Mouse (Mus musculus) retina, postnatal 7 days (tissue): ENCODE measurements around the gene Itga9.
"Not testable (repeated sequence)": the region's sequence is repeated elsewhere in the genome, so short reads cannot be mapped to it uniquely, and the experiment has no call there.

Source experiments
- DNase-seq: peaks from one replicate; pipeline ENCODE4 v3.0.0-alpha.2; 2012; ENCODE audit warnings: low read depth, low spot score

Gene Itga9

DNA sequence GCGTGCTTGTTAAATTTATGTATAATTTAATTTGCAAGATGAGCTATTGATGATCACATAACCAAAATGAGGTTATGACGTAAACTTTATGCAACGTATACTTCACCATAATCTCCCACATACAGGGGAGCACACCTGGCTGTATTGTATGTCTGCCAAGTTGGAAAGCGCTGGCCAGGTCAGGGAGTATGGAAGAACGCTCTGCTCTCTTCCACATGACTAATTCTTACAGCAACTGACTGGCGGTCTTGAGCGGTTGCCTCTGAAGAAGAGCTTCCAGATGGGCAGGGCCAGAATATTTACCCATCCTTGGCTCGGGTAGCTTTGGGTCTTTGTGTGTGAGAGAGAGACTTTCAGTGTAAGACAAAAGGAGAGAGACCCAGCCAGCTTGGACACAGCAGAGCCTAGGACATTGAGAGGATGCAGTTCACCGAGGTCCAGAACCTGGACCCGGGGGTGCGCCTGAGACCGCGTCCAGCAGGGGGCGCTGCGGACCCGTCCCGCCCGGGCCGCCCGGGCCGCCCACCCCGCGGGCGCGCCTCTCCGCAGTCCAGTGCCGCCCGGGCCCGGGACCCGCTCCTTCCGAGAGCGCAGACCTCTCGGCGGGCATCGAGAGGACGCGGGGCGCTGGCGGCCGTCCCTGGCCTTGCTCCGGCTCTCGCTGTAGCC, at the start of gene Itga9:
TSS of gene Itga9 (plus strand) at position 543 of the 669 bp plus-strand sequence.
- DNase-seq = peak; percentile 45

DNA sequence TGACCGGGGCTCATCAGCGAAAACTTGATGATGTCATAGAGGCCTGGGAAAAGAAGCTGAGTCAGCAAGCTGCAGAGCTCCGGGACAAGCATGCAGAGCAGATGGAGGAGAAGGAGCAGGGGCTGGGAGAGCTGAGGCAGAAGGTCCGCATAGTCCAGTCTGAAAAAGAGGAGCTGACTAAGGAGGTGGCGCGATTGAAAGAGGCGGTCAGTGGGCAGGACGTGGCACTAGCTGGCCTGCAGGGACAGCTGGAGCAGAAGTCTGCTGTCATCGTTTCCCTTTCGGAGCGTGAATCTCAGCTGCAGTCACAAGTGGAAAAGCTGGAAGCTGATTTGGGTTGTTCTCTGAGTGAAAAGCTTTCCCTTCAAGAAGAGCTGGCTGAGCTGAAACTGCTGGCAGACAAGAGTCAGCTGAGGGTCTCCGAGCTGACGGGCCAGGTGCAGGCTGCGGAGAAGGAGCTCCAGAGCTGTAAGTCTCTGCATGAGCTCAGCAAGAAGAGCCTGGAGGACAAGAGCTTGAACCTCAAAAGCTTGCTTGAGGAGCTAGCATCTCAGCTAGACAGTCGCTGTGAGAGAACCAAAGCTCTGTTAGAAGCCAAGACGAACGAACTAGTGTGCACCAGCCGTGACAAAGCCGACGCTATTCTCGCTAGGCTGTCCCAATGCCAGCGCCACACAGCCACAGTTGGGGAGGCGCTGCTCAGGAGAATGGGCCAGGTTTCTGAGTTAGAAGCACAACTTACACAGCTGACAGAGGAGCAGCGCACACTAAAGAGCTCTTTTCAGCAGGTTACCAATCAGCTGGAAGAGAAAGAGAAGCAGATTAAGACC, 49.3 kb upstream of the Itga9 start:
- DNase-seq = no peak

DNA sequence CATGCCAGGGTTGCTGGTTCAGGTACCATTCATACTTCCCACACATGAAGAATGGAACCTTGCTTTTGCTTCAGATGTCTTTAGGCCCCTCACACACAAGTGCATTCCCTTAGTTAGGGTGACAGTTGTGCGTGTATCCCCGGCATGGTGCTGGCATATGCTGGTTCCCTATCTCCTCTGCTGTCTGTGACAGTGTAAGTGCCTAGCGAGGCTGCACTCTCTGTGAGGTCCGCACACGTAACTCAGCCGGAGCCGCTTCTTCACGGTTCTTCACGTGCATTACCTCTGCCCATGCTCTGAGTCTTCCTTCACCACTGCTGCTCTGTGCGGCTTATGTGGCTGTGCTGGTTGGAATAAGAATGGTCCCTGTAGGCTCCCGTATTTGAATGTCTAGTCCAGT, 43.1 kb upstream of the Itga9 start:
- no peak for DNase-seq

- no peak for DNase-seq
Observed at GRCm38 (mm10) chr9:118563866-118564265, 42.6 kb upstream of the Itga9 start.

DNA sequence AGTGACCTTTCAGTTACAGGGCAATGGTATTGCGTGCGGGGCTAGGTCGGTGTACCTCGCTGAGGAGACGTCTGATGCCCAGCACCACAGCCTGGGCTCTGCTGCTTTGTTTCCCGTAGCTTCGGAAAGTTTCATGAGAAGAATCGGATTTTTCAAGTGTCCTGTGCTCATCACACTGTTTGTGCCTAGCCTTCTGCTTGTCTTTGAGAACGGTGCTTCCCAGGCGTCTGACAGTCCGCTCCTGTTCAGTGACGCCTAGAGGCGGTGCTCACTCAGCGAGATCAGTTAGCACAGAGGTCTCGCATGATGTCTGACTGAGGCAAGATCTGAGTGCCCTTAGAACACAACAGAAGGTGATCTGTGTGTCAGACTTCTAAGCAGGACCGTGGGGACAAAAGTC, 41.8 kb upstream of the Itga9 start:
- no peak for DNase-seq

GRCm38 (mm10) chr9:118569328-118569727, 37.2 kb upstream of the Itga9 start:
- DNase-seq = no peak

DNA sequence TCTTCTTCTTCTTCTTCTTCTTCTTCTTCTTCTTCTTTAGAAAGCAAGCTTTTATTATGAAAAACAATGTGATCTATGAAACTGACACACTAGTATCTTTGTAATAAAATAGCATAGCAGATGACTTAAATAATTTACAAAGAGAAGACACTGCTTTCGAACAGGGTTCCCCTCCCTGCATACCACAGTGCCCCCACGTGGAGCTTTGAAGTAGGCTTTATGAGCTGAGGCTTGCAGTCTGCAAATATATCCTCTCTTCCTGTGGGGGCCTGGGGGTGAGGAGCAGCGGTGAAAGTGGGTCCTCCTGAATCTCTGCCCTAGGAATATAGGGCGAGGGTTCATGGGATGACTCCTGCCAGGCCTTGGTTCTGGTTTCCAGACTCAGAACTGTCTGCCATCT, 35.6 kb upstream of the Itga9 start:
- no peak for DNase-seq

GRCm38 (mm10) chr9:118571701-118572100, 34.8 kb upstream of the Itga9 start:
- no peak for DNase-seq

- no peak for DNase-seq
Observed at GRCm38 (mm10) chr9:118574911-118575310, 31.6 kb upstream of the Itga9 start.

DNA sequence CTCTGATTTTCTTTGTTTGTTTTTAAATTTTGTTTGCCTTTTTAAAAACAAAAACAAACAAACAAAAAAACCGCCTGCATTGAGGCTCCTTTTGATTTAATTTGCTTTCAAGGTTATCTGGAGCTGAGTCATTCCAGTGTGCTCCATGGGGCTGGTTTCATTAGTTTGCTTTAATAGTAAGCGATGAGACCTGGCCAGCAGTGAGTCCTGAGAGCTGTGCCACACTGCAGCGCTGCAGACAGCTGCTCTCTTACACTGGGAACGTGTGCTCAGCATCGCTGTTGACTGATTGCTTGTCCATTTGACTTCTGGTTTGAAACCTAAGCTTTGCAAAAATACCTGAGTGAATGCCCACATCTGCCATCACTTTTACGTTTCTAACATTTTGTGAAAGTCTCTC, 26.1 kb upstream of the Itga9 start:
- DNase-seq = no peak

DNA sequence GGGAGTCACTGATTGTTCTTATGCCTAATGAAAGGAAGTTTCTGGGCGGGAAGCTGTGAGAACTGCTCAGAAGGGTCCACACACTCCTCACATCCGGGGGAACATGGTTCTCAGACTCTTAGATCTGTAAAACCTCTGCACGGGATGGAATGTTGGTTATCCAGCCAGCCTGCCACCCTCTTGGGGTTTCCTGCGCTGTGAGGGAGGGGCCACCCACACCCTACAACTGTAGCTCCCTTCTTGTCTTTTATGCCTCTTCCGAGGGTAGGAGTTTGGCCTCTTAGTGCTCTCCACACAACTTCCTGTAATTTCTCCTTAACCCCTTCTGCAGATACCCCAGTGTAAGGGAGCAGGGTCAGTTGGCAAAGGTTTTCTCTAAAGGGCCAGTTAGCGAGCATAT, 23.7 kb upstream of the Itga9 start:
- no peak for DNase-seq

DNA sequence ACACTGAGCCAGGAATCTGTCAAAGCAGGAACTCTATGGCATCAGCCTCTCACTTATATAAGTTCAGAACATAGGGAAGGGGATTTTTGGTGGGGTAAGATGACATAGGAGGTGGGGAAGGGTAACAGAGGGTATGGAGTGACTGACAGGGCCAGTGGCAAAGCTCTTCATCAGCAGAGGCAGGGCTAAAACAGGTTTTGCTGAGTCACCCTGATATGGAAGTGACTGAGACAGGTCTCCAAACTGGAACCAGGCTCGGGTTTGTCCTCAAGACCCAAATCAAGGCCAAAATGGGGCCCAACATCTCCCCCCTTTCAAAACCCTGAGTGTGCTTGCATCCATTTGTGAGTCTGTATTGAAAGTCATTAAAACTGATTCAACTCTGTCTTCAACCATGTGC, 21.7 kb upstream of the Itga9 start:
- no peak for DNase-seq

DNA sequence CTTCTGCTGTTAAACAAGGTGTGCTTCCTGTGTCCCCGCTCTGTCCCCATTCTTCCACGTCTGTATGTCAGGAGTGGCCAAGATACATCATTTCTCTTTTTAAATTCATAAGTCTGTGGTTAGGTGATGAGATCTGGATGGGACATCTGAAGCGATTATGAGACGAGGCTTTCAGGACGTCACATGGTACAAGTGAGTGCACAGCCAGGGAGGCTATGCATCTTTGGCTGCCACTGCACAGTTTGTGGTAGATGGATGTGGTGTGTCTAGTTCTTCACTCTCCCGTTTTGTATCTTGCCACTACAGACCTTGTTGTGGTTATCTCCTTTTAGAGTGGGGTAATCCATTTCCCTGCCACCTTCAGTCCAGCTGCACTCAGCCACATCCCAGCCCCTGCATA, 20.5 kb upstream of the Itga9 start:
- DNase-seq = no peak

- no peak for DNase-seq
Observed at GRCm38 (mm10) chr9:118587115-118587514, 19.4 kb upstream of the Itga9 start.

GRCm38 (mm10) chr9:118589249-118589648, 17.2 kb upstream of the Itga9 start:
- peak; percentile 35 for DNase-seq

GRCm38 (mm10) chr9:118590230-118590629, 16.3 kb upstream of the Itga9 start:
- DNase-seq = peak; percentile 53

- no peak for DNase-seq
Observed at GRCm38 (mm10) chr9:118591633-118592032, 14.9 kb upstream of the Itga9 start.

- no peak for DNase-seq
Observed at GRCm38 (mm10) chr9:118592585-118593249, 13.8 kb upstream of the Itga9 start.

- no peak for DNase-seq
Observed at GRCm38 (mm10) chr9:118593443-118593842, 13.0 kb upstream of the Itga9 start.

GRCm38 (mm10) chr9:118596767-118597166, 9.7 kb upstream of the Itga9 start:
- no peak for DNase-seq

DNA sequence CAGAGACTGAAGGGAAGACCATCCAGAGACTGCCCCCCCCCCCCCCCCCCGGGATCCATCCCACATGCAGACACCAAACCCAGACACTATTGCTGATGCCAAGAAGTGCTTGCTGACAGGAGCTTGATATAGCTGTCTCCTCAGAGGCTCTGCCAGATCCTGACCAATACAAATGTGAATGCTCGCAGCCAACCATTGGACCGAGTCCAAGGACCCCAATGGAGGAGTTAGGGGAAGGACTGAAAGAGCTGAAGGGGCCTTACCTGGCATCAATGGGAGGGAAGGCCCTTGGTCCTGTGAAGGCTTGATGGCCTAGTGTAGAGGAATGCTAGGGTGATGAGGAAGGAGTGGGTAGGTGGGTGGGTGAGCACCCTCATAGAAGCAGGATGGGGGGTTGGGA, 6.1 kb upstream of the Itga9 start:
- not testable (repeated sequence) for DNase-seq

GRCm38 (mm10) chr9:118602576-118602975, 3.9 kb upstream of the Itga9 start:
- no peak for DNase-seq
